Mouse (Mus musculus) olfactory bulb, adult 2 months (tissue): Measurements from ENCODE around the gene Itga11.

Source experiments
- CTCF ChIP-seq: fragments of 200-500 bp; IDR thresholded peaks from 2 replicates; pipeline ENCODE4 v1.5.1; 2012; ENCODE audit warnings: low read depth, mild to moderate bottlenecking, low read length, moderate library complexity; ENCODE audit not compliant: insufficient read depth
- POLR2A ChIP-seq: fragments of 200-500 bp; IDR thresholded peaks from 2 replicates; pipeline ENCODE4 v1.6.1; 2012; ENCODE audit warnings: mild to moderate bottlenecking, low read depth, low read length, moderate library complexity; ENCODE audit not compliant: insufficient read depth

- TF ChIP-seq CTCF (no peak), POLR2A (no peak)
These were observed 19.6 kb upstream of the Itga11 start for GRCm38 (mm10) chr9:62658016-62658415.
